Mouse (Mus musculus) kidney, adult 2 months (tissue): ENCODE data around the gene Eif3m. TPM values are rescaled to one million over a fixed set of nuclear protein-coding genes. Genes with fewer than 3 reads are reported as not detected.

Experiments used
- DNase-seq: peaks from one replicate; pipeline ENCODE4 v3.0.0; 2021
- H3K27ac ChIP-seq: fragments of 200-500 bp; 2 replicates; pipeline ENCODE4 v1.5.1; 2012; ENCODE audit warnings: low read depth, low read length, control low read depth, inconsistent platforms; ENCODE audit not compliant: insufficient read depth
- H3K27me3 ChIP-seq: fragments of 200-500 bp; replicated peaks from 2 replicates; pipeline ENCODE4 v1.6.1; 2012; ENCODE audit warnings: mild to moderate bottlenecking, moderate library complexity, low read length, inconsistent platforms; ENCODE audit not compliant: control insufficient read depth, insufficient read depth
- H3K36me3 ChIP-seq: fragments of 200-500 bp; 2 replicates; pipeline ENCODE4 v1.6.1; 2012; ENCODE audit warnings: mild to moderate bottlenecking, moderate library complexity, low read length, inconsistent platforms; ENCODE audit not compliant: control insufficient read depth, insufficient read depth
- H3K4me1 ChIP-seq: fragments of 200-500 bp; 2 replicates; pipeline ENCODE4 v1.6.1; 2011; ENCODE audit warnings: low read length; ENCODE audit not compliant: control insufficient read depth, insufficient read depth
- H3K4me3 ChIP-seq: fragments of 200-500 bp; 2 replicates; pipeline ENCODE4 v1.5.1; 2011; ENCODE audit warnings: mild to moderate bottlenecking, low read depth, low read length, control low read depth; ENCODE audit not compliant: insufficient read depth
- CTCF ChIP-seq: fragments of 200-500 bp; conservative IDR thresholded peaks from 2 replicates; pipeline ENCODE4 v1.5.1; 2011; ENCODE audit warnings: low read depth, mild to moderate bottlenecking, control low read depth, low read length, moderate library complexity, mixed read lengths; ENCODE audit not compliant: insufficient read depth, insufficient read length
- POLR2A ChIP-seq: fragments of 200-500 bp; IDR thresholded peaks from one replicate; pipeline ENCODE4 v1.6.1; 2011; ENCODE audit warnings: low read depth, low read length, control low read depth
- WGBS: fragments of 180-500 bp; shearing (Covaris S2); methylation state at CpG from one replicate; pipeline ENCODE4 v1.1.7; 2018; 5-methylcytosine and 5-hydroxymethylcytosine counted together
- polyA plus RNA-seq: library from polyadenylated mRNA; depleted of rRNA; stranded (reverse); fragments of >200 nt; gene quantifications from 2 replicates; pipeline ENCODE4 v1.2.3, GENCODE M21; 2012; rRNA removed

The Eif3m gene
- polyA plus RNA-seq, 1 experiment: 44.4 TPM

GRCm38 (mm10) chr2:105007236-105007635, 9.6 kb downstream of the Eif3m start:
- 0 out of 2 replicates have a peak overlapping the region, but pooled peaks have one; percentile 3 for H3K27ac ChIP-seq
- DNase-seq: peak; percentile 35
- no peaks in the 10 kb centered on the region; the same call in 1 of the 2 replicates for H3K4me1 ChIP-seq
- no peak overlapping the region for H3K4me3 ChIP-seq
- no peak for TF ChIP-seq CTCF
- TF ChIP-seq POLR2A: no peak
- no peaks in the 10 kb centered on the region for H3K27me3 ChIP-seq
- H3K36me3 ChIP-seq: peaks cover 5% of the 10 kb centered on the region

- Histone ChIP-seq H3K4me1 (peaks cover 4% of the 10 kb centered on the region), H3K27ac (no peak overlapping the region), H3K36me3 (no peaks in the 10 kb centered on the region; the same call in none of the 2 replicates), H3K27me3 (no peaks in the 10 kb centered on the region), H3K4me3 (no peak overlapping the region)
- TF ChIP-seq POLR2A: no peak
- TF ChIP-seq CTCF: no peak
- WGBS: 67% methylated on average over 3 of the region's 3 CpGs
- no peak for DNase-seq
These were observed 20.7 kb downstream of the Eif3m start for GRCm38 (mm10) chr2:104996201-104996600.

- Histone ChIP-seq H3K36me3 (no peaks in the 10 kb centered on the region; the same call in 1 of the 2 replicates), H3K27ac (no peak overlapping the region), H3K27me3 (no peaks in the 10 kb centered on the region), H3K4me1 (peaks cover 4% of the 10 kb centered on the region), H3K4me3 (no peak overlapping the region)
- DNase-seq: no peak
- WGBS: 48% methylated on average over 2 of the region's 2 CpGs
- no peak for TF ChIP-seq CTCF
- TF ChIP-seq POLR2A: no peak
These were observed 22.4 kb downstream of the Eif3m start for GRCm38 (mm10) chr2:104994436-104994835.

- Histone ChIP-seq H3K4me3 (no peak overlapping the region), H3K27me3 (no peaks in the 10 kb centered on the region), H3K36me3 (no peaks in the 10 kb centered on the region), H3K27ac (no peak overlapping the region), H3K4me1 (no peaks in the 10 kb centered on the region)
- TF ChIP-seq POLR2A (no peak), CTCF (no peak)
- peak; percentile 20 for DNase-seq
- 39% methylated on average over 1 of the region's 1 CpGs for WGBS
These were observed 27.9 kb downstream of the Eif3m start for GRCm38 (mm10) chr2:104988974-104989373.

- H3K4me1 ChIP-seq: no peaks in the 10 kb centered on the region
- H3K27ac ChIP-seq: no peak overlapping the region
- 54% methylated on average over 3 of the region's 3 CpGs for WGBS
- no peak for TF ChIP-seq POLR2A
- TF ChIP-seq CTCF: no peak
- no peaks in the 10 kb centered on the region for H3K36me3 ChIP-seq
- no peaks in the 10 kb centered on the region for H3K27me3 ChIP-seq
- DNase-seq: no peak
- H3K4me3 ChIP-seq: no peak overlapping the region
These were observed 31.1 kb downstream of the Eif3m start for GRCm38 (mm10) chr2:104985796-104986195.

- Histone ChIP-seq H3K4me1 (no peaks in the 10 kb centered on the region), H3K27ac (no peak overlapping the region), H3K36me3 (no peaks in the 10 kb centered on the region), H3K4me3 (no peak overlapping the region), H3K27me3 (no peaks in the 10 kb centered on the region)
- no peak for TF ChIP-seq POLR2A
- TF ChIP-seq CTCF: no peak
- 46% methylated on average over 2 of the region's 2 CpGs for WGBS
- no peak for DNase-seq
These were observed 35.2 kb downstream of the Eif3m start for GRCm38 (mm10) chr2:104981712-104982111.

- Histone ChIP-seq H3K27ac (no peak overlapping the region), H3K36me3 (no peaks in the 10 kb centered on the region), H3K4me1 (no peaks in the 10 kb centered on the region), H3K4me3 (no peak overlapping the region), H3K27me3 (no peaks in the 10 kb centered on the region)
- WGBS: 20% methylated on average over 1 of the region's 1 CpGs
- DNase-seq: no peak
- TF ChIP-seq POLR2A: no peak
- no peak for TF ChIP-seq CTCF
These were observed 52.4 kb downstream of the Eif3m start for GRCm38 (mm10) chr2:104964492-104964891.

Other genes with a start within 250 kb of the Eif3m start
- gene Qser1, start 200.3 kb downstream of the Eif3m start, polyA plus RNA-seq: 4.4 and 5.0 TPM in 2 replicates
- 1.1 and 1.6 TPM in 2 replicates for gene Prrg4, start 167.2 kb downstream of the Eif3m start, polyA plus RNA-seq
- 1.9 and 2.5 TPM in 2 replicates for gene Ccdc73, start 149.3 kb downstream of the Eif3m start, polyA plus RNA-seq
- not detected in 2 replicates for gene Gm11060, start 74.9 kb upstream of the Eif3m start, polyA plus RNA-seq
- 16.9 and 20.8 TPM in 2 replicates for gene Wt1, start 109.4 kb upstream of the Eif3m start, polyA plus RNA-seq
- 241 and 309 TPM in 2 replicates for gene Them7, start 207.2 kb upstream of the Eif3m start, polyA plus RNA-seq